Mouse (Mus musculus): Measurements from ENCODE around the gene B3galt4.
"Not testable (repeated sequence)": the region's sequence is repeated elsewhere in the genome, so short reads cannot be mapped to it uniquely, and the experiment has no call there.

Gene B3galt4

DNA sequence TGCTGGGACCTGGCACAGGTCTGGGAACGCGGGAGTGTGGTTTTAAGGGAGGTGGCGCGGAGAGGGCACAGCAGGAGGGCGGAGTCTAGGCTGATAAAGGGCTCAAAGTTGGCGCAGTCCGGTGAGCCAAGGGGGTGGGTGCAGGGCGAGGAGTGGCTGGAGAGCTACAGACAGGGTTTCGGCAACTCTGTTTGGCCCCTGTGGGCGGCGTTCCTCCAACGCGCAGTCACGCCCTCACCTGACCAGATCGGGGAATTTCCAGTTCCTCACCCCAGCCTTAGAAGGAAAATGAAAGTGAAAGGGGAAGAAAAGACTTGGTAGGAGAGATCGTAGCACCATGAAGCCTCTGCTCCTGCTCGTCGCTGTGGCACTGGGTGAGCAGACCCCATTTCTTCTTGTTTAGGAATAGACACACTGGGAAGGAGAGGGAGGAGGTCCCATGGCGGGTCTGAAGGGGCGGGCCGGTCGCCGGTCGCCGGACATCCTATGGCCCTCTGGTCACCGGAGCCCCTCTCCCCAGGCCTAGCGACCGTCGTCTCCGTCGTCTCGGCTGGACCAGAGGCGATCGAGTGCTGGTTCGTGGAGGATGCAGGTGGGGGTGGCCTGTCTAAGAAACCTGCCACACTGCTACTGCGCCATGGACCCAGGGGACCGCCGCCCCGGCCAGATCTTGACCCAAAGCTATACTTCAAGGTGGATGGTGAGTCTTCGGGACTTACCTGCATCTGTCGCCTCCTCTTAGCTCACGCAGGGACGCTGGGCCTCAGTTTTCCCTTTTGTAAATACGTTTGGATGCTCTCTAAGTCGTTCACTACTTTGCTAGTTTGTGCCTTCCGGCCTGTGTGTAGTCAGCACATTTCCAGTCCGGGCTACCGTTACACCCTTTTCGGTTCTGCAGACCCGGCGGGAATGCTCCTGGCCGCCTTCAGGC is 31.7 kb downstream of the B3galt4 start:
- peak; percentile 81 to 89 for DNase-seq

DNA sequence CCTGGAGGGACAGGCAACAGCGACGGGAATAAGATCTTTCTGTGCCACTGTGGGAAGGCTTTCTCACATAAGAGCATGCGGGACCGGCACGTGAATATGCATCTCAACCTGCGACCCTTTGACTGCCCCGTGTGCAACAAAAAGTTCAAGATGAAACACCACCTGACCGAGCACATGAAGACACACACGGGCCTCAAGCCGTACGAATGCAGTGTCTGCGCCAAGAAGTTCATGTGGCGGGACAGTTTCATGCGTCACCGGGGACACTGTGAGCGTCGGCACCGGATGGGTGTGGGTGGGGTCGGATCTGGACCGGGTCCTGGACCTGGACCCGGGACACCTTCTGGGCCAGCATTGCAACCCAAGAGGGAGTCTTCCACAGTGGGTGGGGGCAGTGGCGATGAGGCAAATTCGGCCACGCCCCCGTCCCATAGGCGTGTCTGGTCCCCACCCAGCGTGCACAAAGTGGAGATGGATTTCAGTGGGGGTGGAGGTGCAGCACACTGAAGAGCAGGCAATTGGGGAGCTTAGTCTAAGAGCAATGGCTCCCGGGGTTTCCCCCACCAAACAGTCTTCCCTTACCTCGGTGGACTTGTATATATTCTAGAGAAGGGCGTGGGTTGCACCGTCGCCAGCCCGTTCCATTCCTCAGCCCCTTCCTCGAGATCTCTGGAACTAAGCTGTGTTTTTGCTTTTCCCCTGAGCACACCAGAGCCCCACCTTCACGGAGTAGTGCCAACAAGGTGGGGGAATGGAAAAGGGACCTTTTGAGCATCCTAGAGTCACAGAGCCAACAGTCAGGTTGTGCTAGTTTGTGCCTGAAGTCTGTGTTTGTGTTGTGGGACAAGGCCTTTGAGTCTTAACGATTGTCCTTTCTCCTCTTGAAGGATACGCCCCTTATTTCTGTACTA is 32.7 kb downstream of the B3galt4 start:
- peak; percentile 30 to 37 for DNase-seq

DNA sequence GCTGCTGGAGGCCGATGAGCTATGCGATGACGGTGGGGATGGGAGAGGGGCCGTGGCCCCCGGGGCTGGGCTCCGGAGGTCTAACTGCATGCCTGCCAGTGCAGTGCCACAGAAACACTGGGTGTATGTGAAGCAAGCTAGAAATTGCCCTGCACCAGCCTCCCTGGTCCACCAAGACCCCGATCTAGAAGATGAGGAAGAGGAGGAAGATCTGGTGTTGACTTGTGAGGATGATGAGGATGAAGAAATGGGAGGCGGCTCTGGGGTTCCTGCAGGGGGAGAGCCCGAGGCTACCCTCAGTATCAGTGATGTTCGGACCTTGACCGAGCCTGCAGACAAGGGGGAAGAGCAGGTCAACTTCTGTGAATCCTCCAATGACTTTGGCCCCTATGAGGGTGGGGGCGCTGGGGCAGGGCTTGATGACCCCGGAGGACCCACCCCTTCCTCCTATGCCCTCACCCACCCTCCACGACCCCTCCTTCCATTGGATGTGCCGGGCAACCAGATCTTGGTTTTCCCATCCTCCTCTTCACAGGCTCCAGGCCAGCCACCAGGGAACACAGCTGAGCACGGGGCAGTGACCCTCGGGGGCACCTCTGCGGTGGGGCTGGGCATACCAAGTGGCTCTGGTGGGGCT is 33.5 kb downstream of the B3galt4 start:
- no peak for DNase-seq

DNA sequence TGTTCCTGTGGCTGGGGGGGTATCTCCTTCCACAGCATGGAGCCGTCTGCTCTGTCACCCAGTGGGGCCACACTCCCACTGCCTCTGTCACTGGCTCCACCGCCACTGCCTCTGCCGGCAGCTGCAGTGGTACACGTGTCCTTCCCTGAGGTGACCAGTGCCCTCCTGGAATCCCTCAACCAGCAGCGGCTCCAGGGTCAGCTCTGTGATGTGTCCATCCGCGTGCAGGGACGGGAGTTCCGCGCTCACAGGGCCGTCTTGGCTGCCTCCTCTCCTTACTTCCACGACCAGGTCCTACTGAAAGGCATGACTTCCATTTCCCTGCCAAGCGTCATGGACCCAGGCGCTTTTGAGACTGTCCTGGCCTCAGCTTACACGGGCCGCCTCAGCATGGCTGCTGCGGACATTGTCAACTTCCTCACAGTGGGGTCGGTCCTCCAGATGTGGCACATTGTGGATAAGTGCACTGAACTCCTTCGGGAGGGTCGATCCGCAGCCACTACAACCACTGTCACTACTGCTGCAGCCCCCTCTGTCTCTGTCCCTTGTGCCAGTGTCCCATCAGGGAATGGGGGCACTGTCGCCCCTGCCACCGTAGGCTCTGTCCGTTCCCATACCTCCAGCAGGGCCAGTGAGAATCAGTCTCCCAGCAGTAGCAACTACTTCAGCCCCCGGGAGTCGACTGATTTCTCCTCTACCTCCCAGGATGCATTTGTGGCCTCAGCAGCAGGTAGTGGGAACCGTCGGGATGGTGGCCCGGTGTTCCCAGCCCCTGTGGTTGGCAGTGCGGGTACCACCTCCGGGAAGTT is 34.2 kb downstream of the B3galt4 start:
- DNase-seq: peak in 1 of 2 experiments; percentile 41

DNA sequence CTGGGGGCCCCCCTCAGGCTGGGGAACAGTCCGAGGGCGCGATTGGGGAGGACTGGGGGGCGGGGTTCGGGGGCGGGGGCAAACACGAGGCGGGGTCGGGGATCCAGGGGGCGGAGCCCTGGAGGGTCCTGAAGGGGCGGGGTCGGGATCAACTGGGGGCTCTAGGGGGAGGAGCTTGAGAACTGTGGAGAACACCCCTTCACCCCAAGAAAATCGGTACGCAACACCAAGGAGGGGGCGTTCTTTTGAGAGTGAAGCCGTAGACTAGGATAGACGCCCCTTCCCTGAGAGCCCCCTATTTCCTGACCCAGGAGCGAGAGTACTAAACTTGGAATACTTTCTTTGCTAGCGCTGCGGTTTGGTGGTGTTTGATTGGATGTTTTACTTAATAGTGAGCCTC is 35.0 kb downstream of the B3galt4 start:
- no peak for DNase-seq

DNA sequence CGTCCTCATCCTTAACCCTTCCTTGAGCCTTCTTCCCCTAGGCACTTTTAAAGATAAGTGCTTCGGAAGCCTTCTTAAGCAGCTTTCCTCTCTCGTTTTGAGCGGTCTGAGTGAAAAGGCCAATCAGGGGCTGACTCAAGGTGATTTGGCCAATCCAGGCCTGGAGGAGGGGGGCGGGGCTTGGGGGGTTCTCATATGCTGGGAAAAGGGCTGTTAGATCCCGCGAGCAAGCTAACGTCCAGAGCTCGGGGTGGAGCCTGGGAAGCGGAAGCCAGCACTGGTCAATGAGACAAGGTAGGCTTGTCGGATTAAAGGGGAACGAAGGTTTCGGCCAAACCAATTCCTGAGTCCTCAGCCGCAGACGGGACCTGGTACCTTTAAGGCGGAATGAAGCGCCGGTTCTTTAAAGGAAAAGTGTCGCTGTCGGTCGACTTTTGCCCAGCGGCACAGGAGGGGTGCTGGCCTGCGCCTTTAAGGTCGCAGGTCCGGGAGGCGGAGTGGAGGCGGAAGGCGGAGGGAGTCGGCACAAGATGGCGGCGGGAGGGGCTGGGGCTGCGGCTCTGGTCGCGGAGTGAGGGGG is 35.5 kb downstream of the B3galt4 start, which contains the start of the genes Tapbp and Zbtb22:
Gene Tapbp, plus strand, starts transcription at position 229 of the 580 bp plus-strand sequence.
Gene Zbtb22, plus strand, starts transcription at position 234 of the 580 bp plus-strand sequence.
- peak; percentile 97 to 99 for DNase-seq

DNA sequence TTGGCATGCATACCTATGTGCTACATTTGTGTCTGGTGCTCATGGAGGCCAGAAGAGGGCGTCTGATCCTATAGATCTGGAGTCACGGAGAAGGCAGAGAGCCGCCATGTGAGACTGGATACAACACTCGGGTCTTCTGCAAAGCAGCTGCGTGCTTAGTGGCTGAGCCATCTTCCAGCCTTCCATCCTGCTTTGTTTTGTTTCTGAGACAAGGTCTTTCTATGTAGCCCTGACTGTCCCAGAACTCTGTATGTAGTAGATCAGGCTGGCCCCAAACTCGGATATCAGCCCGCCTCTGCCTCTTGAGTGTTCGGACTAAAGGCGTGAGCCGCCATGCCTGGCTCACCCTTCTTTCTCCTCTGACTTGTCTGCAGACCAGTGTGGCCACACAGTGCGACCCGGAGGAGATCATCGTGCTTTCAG is 36.3 kb downstream of the B3galt4 start:
- no peak for DNase-seq

DNA sequence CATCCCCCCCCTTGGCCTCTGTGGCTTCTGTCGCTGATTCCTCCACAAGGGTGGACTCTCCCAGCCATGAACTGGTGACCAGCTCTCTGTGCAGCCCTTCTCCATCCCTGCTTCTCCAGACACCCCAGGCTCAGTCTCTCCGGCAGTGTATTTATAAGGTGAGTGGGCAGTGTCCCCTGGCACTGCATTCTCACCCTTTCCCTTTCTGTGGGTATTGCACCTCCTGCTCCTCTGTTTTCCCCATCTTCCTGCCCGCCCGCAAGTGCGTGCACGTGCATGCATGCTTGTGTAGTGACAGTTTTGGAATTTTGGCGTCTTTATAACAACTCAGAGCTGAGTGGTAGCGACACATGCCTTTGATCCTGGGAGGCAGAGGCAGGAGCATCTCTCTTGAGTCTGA is 37.4 kb downstream of the B3galt4 start:
- no peak for DNase-seq

DNA sequence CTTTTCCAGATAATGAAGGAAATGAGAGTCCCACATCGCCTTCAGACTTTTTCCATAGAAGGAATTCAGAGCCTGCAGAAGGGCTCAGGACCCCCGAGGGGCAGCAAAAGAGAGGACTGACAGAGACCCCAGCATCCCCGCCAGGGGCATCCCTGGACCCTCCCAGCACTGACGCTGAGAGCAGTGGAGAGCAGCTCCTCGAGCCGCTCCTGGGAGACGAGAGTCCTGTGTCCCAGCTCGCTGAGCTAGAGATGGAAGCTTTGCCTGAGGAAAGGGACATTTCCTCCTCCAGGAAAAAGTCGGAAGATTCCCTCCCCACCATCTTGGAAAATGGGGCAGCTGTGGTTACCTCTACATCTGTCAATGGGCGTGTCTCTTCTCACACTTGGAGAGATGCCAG is 38.0 kb downstream of the B3galt4 start:
- no peak for DNase-seq

DNA sequence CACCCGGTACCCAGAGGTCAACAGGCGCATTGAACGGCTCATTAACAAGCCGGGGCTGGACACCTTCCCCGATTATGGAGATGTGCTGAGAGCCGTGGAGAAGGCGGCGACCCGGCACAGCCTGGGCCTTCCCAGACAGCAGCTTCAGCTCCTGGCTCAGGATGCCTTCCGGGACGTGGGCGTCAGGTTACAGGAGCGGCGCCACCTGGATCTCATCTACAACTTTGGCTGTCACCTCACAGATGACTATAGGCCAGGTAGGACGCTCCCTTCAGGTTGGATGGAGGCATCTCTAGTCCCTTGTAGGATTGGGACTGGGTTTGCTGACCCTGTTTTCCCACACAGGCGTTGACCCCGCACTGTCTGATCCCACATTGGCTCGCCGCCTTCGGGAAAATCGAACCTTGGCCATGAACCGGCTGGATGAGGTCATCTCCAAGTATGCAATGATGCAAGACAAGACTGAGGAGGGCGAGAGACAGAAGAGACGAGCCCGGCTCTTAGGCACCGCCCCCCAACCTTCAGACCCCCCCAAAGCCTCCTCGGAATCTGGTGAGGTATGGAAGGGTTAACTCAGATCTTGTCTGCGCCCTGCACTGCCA is 39.4 kb downstream of the B3galt4 start:
- DNase-seq: no peak

DNA sequence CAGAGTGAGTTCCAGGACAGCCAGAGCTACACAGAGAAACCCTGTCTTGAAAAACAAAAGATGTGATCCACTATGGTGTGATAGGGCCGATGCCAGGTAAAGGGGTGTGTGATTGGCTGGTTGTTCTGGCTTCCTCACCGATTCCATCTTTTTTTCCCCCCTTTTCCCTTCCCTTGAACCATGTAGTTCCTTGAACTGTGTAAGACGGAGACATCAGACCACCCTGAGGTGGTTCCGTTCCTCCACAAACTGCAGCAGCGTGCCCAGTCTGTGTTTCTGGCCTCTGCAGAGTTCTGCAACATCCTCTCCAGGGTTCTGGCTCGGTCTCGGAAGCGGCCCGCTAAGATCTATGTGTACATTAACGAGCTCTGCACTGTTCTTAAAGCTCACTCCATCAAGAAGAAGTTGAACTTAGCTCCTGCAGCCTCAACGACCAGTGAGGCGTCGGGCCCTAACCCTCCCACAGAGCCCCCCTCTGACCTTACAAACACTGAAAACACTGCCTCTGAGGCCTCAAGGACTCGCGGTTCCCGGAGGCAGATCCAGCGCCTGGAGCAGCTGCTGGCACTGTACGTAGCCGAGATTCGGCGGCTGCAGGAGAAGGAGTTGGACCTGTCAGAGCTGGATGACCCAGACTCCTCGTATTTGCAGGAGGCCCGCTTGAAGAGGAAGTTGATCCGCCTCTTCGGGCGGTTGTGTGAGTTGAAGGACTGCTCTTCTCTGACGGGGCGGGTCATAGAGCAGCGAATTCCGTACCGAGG is 40.1 kb downstream of the B3galt4 start:
- no peak for DNase-seq

DNA sequence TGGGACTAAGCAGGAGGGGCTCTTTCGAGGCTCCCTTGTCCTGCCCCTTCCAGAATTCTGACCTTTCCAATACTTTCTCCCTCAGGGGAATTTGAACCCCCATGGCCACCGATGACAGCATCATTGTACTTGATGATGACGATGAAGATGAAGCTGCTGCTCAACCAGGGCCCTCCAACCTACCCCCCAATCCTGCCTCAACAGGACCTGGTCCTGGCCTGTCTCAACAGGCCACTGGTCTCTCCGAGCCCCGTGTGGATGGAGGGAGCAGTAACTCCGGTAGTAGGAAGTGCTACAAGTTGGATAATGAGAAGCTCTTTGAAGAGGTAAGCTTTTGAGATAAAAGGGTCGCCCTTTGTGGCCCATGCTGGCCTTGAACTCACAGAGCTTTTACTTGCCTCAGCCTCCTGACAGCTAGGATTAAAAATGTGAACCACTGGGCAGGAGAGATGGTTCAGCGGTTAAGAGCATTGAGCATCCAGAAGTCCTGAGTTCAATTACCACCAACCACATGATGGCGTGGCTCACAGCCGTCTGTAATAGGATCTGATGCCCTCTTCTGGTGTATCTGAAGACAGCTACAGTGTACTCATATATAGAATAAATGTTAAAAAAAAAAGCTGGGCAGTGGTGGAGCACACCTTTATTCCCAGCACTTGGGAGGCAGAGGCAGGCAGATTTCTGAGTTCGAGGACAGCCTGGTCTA is 40.8 kb downstream of the B3galt4 start:
- no peak for DNase-seq

DNA sequence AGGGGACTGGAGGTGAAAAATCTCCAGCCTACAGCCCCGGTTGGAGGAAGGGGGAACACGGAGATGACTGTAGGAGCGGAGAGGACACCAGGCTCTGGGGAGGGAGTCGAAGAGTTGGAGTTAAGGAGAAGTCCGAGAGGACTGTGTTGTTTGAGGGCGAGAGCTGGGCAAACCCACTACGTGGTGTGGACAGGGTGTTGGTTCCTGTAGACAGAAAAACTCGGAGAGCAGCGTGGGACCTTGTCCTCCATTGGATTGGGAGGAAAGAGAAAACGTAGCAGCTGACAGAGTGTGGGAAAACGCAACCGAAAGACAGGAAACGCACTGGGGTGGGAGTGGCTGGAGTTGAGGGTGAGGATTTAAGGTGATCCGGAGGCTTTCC is 41.4 kb downstream of the B3galt4 start:
- DNase-seq: peak; percentile 55 to 70

DNA sequence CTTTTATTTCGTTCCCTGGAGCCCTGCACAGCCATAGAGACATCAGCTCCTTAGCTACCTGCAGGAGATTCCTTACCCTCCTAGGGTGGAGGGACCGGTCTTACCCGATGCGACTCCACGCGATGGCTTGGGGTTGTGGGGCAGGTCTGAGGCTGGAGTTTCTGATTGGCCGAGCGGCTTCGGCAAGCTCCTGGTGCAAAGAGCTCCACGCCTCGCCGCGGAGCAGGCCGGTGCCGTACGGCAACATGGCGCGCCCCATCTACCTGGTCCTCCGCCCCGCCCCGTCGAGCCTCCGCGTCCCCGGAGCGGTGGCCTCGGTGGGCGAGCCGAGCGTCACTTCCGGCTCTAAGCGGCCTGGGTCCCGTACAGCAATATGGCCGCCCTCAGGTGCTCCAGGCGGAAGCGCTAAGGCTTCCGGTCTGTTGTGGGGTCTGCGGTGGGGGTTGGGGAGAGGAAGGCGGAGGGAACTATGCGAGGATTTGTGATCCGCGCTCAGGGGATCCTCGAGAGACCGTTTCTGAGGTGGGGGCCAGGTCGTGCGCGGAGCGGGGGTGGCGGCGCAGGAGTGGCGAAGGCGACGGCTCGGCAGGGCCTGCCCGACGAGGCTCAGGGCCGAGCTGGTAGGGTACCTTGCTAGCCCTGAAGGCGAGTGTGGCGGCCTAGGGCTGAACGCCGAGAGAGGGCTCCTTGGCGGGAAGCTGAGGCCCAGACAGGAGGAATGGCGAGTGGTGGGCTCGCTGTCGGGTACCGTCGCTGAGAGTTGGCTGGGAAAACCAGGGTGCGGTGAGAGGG is 42.0 kb downstream of the B3galt4 start, which contains the start of gene Daxx:
Gene Daxx, plus strand, starts transcription at position 338 of the 792 bp plus-strand sequence.
- DNase-seq: peak; percentile 99 to 100

DNA sequence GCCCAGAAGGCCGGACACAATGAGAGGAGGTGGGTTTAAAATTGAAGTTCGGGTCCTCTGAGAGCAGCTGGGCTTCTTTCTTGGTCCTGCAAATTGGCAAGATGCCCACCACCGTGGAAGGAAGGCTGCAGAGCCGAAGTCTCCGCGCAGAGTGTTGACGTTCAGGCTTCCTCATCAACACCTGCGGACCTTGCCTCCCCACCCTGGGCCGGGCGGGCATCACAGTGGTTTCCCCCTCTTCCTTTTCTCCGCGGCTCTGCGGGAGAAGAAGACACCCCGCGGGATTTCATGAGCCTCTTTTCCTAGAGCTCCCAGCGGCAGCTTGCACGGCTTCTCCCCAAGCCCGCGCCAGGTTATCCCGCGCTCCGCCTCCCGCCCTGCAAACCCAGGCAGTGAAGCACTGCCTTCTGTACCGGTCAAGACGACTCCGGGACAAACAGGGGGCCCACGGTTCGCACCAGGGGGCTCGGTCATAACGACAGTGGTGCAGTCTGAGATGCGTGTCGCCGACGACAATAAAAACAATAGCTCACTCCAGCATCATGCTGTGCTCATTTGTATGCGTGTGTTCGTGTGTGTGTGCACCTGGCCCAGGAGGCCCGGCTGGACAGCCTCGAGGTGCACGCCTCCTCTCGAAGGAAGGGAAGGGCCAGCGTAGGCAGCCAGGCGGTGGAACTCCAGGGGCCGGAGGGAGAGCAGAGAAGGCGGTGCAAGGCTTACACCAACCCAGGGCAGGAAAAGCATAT is 42.8 kb downstream of the B3galt4 start:
- DNase-seq: peak; percentile 60 to 74

DNA sequence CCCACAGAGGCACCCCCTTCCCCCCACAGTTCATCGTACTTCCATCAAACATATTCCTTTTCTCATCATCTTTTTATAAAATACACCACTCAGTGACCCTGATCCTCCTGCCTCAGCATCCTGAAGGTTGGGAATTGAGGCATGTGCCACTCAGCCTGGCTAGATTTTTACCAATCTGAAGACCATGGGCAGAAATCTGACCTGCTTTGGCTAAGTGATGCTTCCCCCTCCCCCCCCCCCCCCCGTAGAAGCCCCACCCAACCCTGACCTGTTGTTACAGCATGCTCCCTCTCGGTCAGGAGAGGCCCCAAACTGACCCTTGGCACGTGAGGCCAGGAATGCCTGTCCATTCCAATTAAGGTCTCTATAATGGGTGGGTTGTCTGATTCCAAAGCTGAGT is 46.5 kb downstream of the B3galt4 start, which contains the start of gene Platr17:
Gene Platr17, plus strand, starts transcription at position 301 of the 400 bp plus-strand sequence.
- DNase-seq: not testable (repeated sequence)

DNA sequence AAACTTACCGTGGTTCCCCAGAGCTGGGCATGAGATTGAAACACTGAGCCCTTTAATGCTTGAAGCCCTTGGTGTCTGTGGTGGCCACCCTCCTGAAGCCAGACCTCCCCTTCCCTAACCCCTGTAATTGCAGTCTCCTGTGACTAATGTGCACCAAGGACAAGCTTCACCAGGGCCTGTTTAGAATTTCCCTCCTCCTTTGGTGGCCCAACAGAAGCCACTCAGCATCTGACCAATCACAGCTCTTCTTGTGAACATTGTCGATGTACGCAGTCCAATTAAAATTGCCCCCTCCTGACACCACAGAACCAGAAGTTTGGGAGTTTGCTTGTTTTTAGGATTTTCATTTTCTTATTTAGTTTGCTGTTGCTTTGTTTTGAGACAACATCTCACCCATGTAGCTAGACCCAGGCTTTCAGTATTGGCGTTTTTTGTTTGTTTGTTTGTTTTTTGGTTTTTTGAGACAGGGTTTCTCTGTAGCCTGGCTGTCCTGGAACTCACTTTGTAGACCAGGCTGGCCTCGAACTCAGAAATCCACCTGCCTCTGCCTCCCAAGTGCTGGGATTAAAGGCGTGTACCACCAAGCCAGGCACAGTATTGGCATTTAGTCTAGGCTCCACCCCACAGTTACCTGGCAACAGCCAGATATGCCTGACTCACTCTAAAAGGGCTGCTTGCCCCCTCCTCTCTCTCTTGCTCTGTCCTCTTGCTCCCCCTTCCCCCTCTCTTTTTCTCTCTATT is 47.2 kb downstream of the B3galt4 start:
- not testable (repeated sequence) for DNase-seq
